In genomic region chr2:180401409-180402391, GRCm38 (mm10) we compare ENCODE assay signal across 25 mouse cellular contexts. TPM values are rescaled to one million over a fixed set of nuclear protein-coding genes. Genes with fewer than 3 reads are reported as not detected.
DNase-seq lines count a peak whose midpoint lies in the region; ATAC-seq and TF ChIP-seq lines count a peak whose summit lies in the region.
"Had no signal": no experiment of that assay in that cellular context is flagged by ENCODE, and none has a peak within 500 bp of the region (broad histone marks: within the 10 kb centered on the region; RNA-seq: fewer than 3 reads in every experiment).

No protein-coding gene starts in this region.

- TF ChIP-seq EP300 in heart, postnatal 0 days (IDR thresholded peaks at IDR 0.05; ENCODE audit: low read depth): peak; percentile 74; the same call in 1 of the 2 replicates

- 61% methylated on average over 8 of the region's 8 CpGs for WGBS in heart, postnatal 0 days
- WGBS in midbrain, embryonic 11.5 days: 90% methylated on average over 8 of the region's 8 CpGs
- 84% methylated on average over 8 of the region's 8 CpGs for WGBS in midbrain, embryonic 13.5 days

- no peak overlapping the region for H3K4me2 ChIP-seq in heart, postnatal 0 days (ENCODE audit: low read depth, low read length)
- H3K4me2 ChIP-seq in midbrain, embryonic 11.5 days: no peak overlapping the region
- no peak overlapping the region for H3K4me2 ChIP-seq in midbrain, embryonic 13.5 days (replicated peaks)
- H3K4me2 ChIP-seq: embryonic facial prominence, embryonic 13.5 days; hindbrain, embryonic 12.5 days; hindbrain, embryonic 15.5 days had no signal

- no peak overlapping the region for H3K4me3 ChIP-seq in gastrocnemius, adult 2 months
- H3K4me3 ChIP-seq in heart, postnatal 0 days (ENCODE audit: low read depth, low read length): no peak overlapping the region
- no peak overlapping the region for H3K4me3 ChIP-seq in midbrain, embryonic 11.5 days (ENCODE audit: low read depth, low read length)
- H3K4me3 ChIP-seq in midbrain, embryonic 13.5 days (replicated peaks): no peak overlapping the region
- H3K4me3 ChIP-seq: embryonic facial prominence, embryonic 10.5 days; embryonic facial prominence, embryonic 13.5 days; erythroblast, embryonic 14.5 days; hindbrain, embryonic 12.5 days; hindbrain, embryonic 15.5 days had no signal

- H3K9ac ChIP-seq in heart, postnatal 0 days (replicated peaks; ENCODE audit: low read depth, low read length): no peak overlapping the region
- no peak overlapping the region for H3K9ac ChIP-seq in midbrain, embryonic 11.5 days (ENCODE audit: low read length)
- H3K9ac ChIP-seq in midbrain, embryonic 13.5 days (replicated peaks): no peak overlapping the region
- H3K9ac ChIP-seq: embryonic facial prominence, embryonic 13.5 days; forebrain, postnatal 0 days; hindbrain, embryonic 12.5 days; hindbrain, embryonic 15.5 days had no signal

- ATAC-seq in heart, postnatal 0 days (ENCODE audit: insufficient read depth, low read depth): no peak
- ATAC-seq in midbrain, embryonic 11.5 days (ENCODE audit: low FRiP score): no peak
- ATAC-seq in midbrain, embryonic 13.5 days: no peak
- ATAC-seq: activated CD4-positive, CD25-positive, alpha-beta regulatory T cell, adult 4 months; forebrain, embryonic 14.5 days; forebrain, postnatal 0 days; intestine, postnatal 0 days had no signal

- TF ChIP-seq CTCF in gastrocnemius, adult 2 months (IDR thresholded peaks at IDR 0.05): no peak
- TF ChIP-seq CTCF in heart, postnatal 0 days (IDR thresholded peaks at IDR 0.05; ENCODE audit: low read depth): no peak

- H3K9me3 ChIP-seq in heart, postnatal 0 days (replicated peaks; ENCODE audit: control insufficient read depth, low read length): no peaks in the 10 kb centered on the region
- no peaks in the 10 kb centered on the region for H3K9me3 ChIP-seq in midbrain, embryonic 11.5 days (ENCODE audit: control insufficient read depth, low read length)
- no peaks in the 10 kb centered on the region for H3K9me3 ChIP-seq in midbrain, embryonic 13.5 days
- H3K9me3 ChIP-seq: embryonic facial prominence, embryonic 10.5 days; embryonic facial prominence, embryonic 13.5 days; hindbrain, embryonic 12.5 days; hindbrain, embryonic 15.5 days had no signal

- DNase-seq in gastrocnemius, adult 2 months: peak; percentile 68
- no peak for DNase-seq in gastrocnemius, postnatal 4 days (ENCODE audit: low spot score in 2 of 2)
- DNase-seq in heart, adult 11 months: peak; percentile 85
- DNase-seq in heart, adult 9 months (ENCODE audit: low spot score in 2 of 2): no peak
- DNase-seq in heart, postnatal 0 days (ENCODE audit: low spot score): peak; percentile 5
- DNase-seq in heart, postnatal 36 days: no peak
- DNase-seq in midbrain, embryonic 11.5 days (ENCODE audit: low spot score, missing footprints): peak; percentile 14
- DNase-seq: adrenal gland, adult 8-10 months; adrenal gland, postnatal 25 days; cerebellum, adult 11-12 months; cerebellum, adult 8-10 months; cerebellum, postnatal 10 days; cerebellum, postnatal 36 days; embryo, embryonic 11 days; forebrain, postnatal 0 days; kidney, adult 2 months had no signal

- intact Hi-C loops in gastrocnemius, adult 2 months (cut with DNase I): no loop called here
- intact Hi-C loops in heart, postnatal 36 days (cut with DNase I): no loop called here

- peak overlapping the region; percentile 16; the same call in 1 of the 2 replicates for H3K27ac ChIP-seq in gastrocnemius, adult 2 months
- peak overlapping the region; percentile 67; the same call in 1 of the 2 replicates for H3K27ac ChIP-seq in heart, postnatal 0 days (ENCODE audit: low read depth)
- no peak overlapping the region for H3K27ac ChIP-seq in midbrain, embryonic 11.5 days (ENCODE audit: low read depth, low read length)
- no peak overlapping the region for H3K27ac ChIP-seq in midbrain, embryonic 13.5 days
- H3K27ac ChIP-seq: embryonic facial prominence, embryonic 10.5 days; embryonic facial prominence, embryonic 13.5 days; hindbrain, embryonic 12.5 days; hindbrain, embryonic 15.5 days had no signal

- no peaks in the 10 kb centered on the region for H3K27me3 ChIP-seq in heart, postnatal 0 days (ENCODE audit: control insufficient read depth, insufficient read depth, low read length)
- H3K27me3 ChIP-seq in midbrain, embryonic 11.5 days (ENCODE audit: control insufficient read depth, insufficient read depth, low read length): no peaks in the 10 kb centered on the region
- H3K27me3 ChIP-seq in midbrain, embryonic 13.5 days: no peaks in the 10 kb centered on the region
- H3K27me3 ChIP-seq: embryonic facial prominence, embryonic 13.5 days; hindbrain, embryonic 12.5 days; hindbrain, embryonic 15.5 days had no signal

- H3K4me1 ChIP-seq in heart, postnatal 0 days (ENCODE audit: control insufficient read depth, insufficient read depth): 0 out of 2 replicates have a peak, but pooled peaks cover 4% of the 10 kb centered on the region
- no peaks in the 10 kb centered on the region for H3K4me1 ChIP-seq in midbrain, embryonic 11.5 days (ENCODE audit: control insufficient read depth, insufficient read depth, low read length)
- H3K4me1 ChIP-seq in midbrain, embryonic 13.5 days (replicated peaks): no peaks in the 10 kb centered on the region
- H3K4me1 ChIP-seq: embryonic facial prominence, embryonic 10.5 days; embryonic facial prominence, embryonic 13.5 days; hindbrain, embryonic 12.5 days; hindbrain, embryonic 15.5 days had no signal

- no peaks in the 10 kb centered on the region for H3K36me3 ChIP-seq in heart, postnatal 0 days (replicated peaks; ENCODE audit: control insufficient read depth, insufficient read depth, low read length)
- no peaks in the 10 kb centered on the region for H3K36me3 ChIP-seq in midbrain, embryonic 11.5 days (ENCODE audit: control insufficient read depth, insufficient read depth, low read length)
- no peaks in the 10 kb centered on the region for H3K36me3 ChIP-seq in midbrain, embryonic 13.5 days
- H3K36me3 ChIP-seq: embryonic facial prominence, embryonic 10.5 days; embryonic facial prominence, embryonic 13.5 days; hindbrain, embryonic 12.5 days; hindbrain, embryonic 15.5 days had no signal

RNA-seq across cellular contexts. Expression of gene Slco4a1, which starts 54.3 kb away (rescaled TPM):
- total RNA-seq in gastrocnemius, adult 2 months (2021): under 1 TPM in 1 of 2 experiments, not detected in 1; 0.15 TPM
- total RNA-seq in gastrocnemius, postnatal 4 days (2021): under 1 TPM; 0.21 to 0.69 TPM
- 0.50 TPM in 1 of 2 replicates, not detected in the other for total RNA-seq in heart, postnatal 0 days (2014; rRNA removed; ENCODE audit: low replicate concordance)
- not detected in 2 replicates for polyA plus RNA-seq in heart, postnatal 0 days (2015; fragmentation: Nextera tagmentation; extraction: Ambion mirVana)
- total RNA-seq in heart, postnatal 36 days (2021): under 1 TPM in 1 of 2 experiments, not detected in 1; 0.08 TPM
- polyA plus RNA-seq in midbrain, embryonic 11.5 days (2014; fragmentation: Nextera tagmentation; extraction: Ambion mirVana): 4.9 and 5.5 TPM in 2 replicates
- 1.6 and 1.9 TPM in 2 replicates for polyA plus RNA-seq in midbrain, embryonic 13.5 days (2015; fragmentation: Nextera tagmentation; extraction: Ambion mirVana)

Comparison
In these comparisons a context has a peak if more than half of its experiments do, and no peak if none do; other contexts are left out.
1. DNase-seq: peak in gastrocnemius, adult 2 months (single experiment), heart, adult 11 months (single experiment), heart, postnatal 0 days (single experiment) and midbrain, embryonic 11.5 days (single experiment); none in gastrocnemius, postnatal 4 days (0 of 2), heart, adult 9 months (0 of 2) and heart, postnatal 36 days (0 of 2).
2. H3K27ac ChIP-seq: peak in gastrocnemius, adult 2 months (single experiment) and heart, postnatal 0 days (single experiment); none in midbrain, embryonic 11.5 days (single experiment) and midbrain, embryonic 13.5 days (single experiment).